Mouse (Mus musculus): ENCODE results near the gene Orm2. TPM values are rescaled to one million over a fixed set of nuclear protein-coding genes. Genes with fewer than 3 reads are reported as not detected.

The Orm2 gene
- total and polyA plus RNA-seq, 3 experiments, result not detected

- TF ChIP-seq HCFC1 (IDR thresholded peaks at IDR 0.05; ENCODE audit: low read depth, low read length) (no peak), MAX (IDR thresholded peaks at IDR 0.05; ENCODE audit: low read length) (0 out of 2 replicates have a peak, but pooled peaks have one; percentile 37), POLR2AphosphoS2 (IDR thresholded peaks at IDR 0.05; ENCODE audit: low read depth, low read length) (no peak), CHD1 (IDR thresholded peaks at IDR 0.05; ENCODE audit: low read depth, low read length) (no peak), NELFE (IDR thresholded peaks at IDR 0.05; ENCODE audit: low read depth, low read length) (peak; percentile 54; the same call in 1 of the 2 replicates), MAFK (IDR thresholded peaks at IDR 0.05; ENCODE audit: insufficient replicate concordance, low read length) (no peak), KAT2A (IDR thresholded peaks at IDR 0.05; ENCODE audit: insufficient replicate concordance, low read length) (no peak), ZMIZ1 (IDR thresholded peaks at IDR 0.05; ENCODE audit: low read depth, low read length) (no peak), BHLHE40 (IDR thresholded peaks at IDR 0.05; ENCODE audit: low read depth, low read length) (no peak), EP300 (IDR thresholded peaks at IDR 0.05; ENCODE audit: low read length) (no peak), IRF4 (IDR thresholded peaks at IDR 0.05; ENCODE audit: low read depth, low read length) (peak; percentile 37; the same call in 1 of the 2 replicates), JUN (IDR thresholded peaks at IDR 0.05; ENCODE audit: insufficient read depth, low read depth, low read length) (no peak), E2F4 (IDR thresholded peaks at IDR 0.05; ENCODE audit: insufficient replicate concordance, low read depth, low read length) (no peak), SMC3 (IDR thresholded peaks at IDR 0.05; ENCODE audit: low read depth, low read length) (peak; percentile 91), UBTF (IDR thresholded peaks at IDR 0.05; ENCODE audit: low read depth, low read length) (no peak), USF1 (IDR thresholded peaks at IDR 0.05; ENCODE audit: low read depth, low read length) (no peak)
These were observed 6.3 kb downstream of the Orm2 start (continued) for GRCm38 (mm10) chr4:63368577-63368976.

GRCm38 (mm10) chr4:63370897-63371296 lies 8.6 kb downstream of the Orm2 start:
- Histone ChIP-seq H3K79me2 (replicated peaks; ENCODE audit: control insufficient read depth, extremely low read depth, insufficient read depth, poor library complexity, severe bottlenecking) (no peaks in the 10 kb centered on the region), H3K27me3 (replicated peaks) (no peaks in the 10 kb centered on the region), H3K9me3 (replicated peaks; ENCODE audit: low read length) (peaks cover 1% of the 10 kb centered on the region), H3K4me1 (ENCODE audit: control insufficient read depth in 1 of 2, insufficient read depth in 2 of 2) (peaks cover 7 to 32% of the 10 kb centered on the region in 2 experiments), H3K36me3 (replicated peaks in 1 of 2; ENCODE audit: control insufficient read depth in 1 of 2, insufficient read depth in 1 of 2, low read length in 1 of 2) (peaks cover 93 to 96% of the 10 kb centered on the region in 2 experiments), H3K4me3 (replicated peaks in 1 of 3; ENCODE audit: low read depth in 2 of 3, low read length in 2 of 3, poor library complexity in 1 of 3) (no peak overlapping the region), H3K9ac (ENCODE audit: insufficient read depth, low read depth) (no peak overlapping the region), H3K27ac (ENCODE audit: insufficient read depth, low read depth) (no peak overlapping the region), H3K4me2 (ENCODE audit: insufficient read depth, low read depth, poor library complexity, severe bottlenecking) (no peak overlapping the region)
- DNase-seq (ENCODE audit: extremely low read depth), result no peak
- dilution Hi-C loops (cut with MboI; ENCODE audit: extremely low pct_ligation_motif_present, extremely low pct_unique_long_range_greater_than_20kb, low sequenced_read_pairs), result no loop called here
- TF ChIP-seq ZNF384 (IDR thresholded peaks at IDR 0.05; ENCODE audit: low read depth, low read length) (no peak), ETS1 (conservative IDR thresholded peaks at IDR 0.05; ENCODE audit: low read depth, low read length) (no peak), NRF1 (IDR thresholded peaks at IDR 0.05; ENCODE audit: low read depth, low read length) (no peak), ELF1 (IDR thresholded peaks at IDR 0.05; ENCODE audit: low read depth, low read length) (no peak), MEF2A (IDR thresholded peaks at IDR 0.05; ENCODE audit: borderline replicate concordance, low read depth, low read length) (no peak), ZKSCAN1 (IDR thresholded peaks at IDR 0.05; ENCODE audit: borderline replicate concordance, low read depth, low read length) (no peak), MAX (IDR thresholded peaks at IDR 0.05; ENCODE audit: low read length) (no peak), E2F4 (IDR thresholded peaks at IDR 0.05; ENCODE audit: insufficient replicate concordance, low read depth, low read length) (no peak), CTCF (conservative IDR thresholded peaks at IDR 0.05 in 1 of 2, IDR thresholded peaks at IDR 0.05 in 1 of 2; ENCODE audit: low read depth in 2 of 2, low read length in 2 of 2) (no peak), MYC (IDR thresholded peaks at IDR 0.05; ENCODE audit: low read depth, low read length) (no peak), BHLHE40 (IDR thresholded peaks at IDR 0.05; ENCODE audit: low read depth, low read length) (no peak), IRF4 (IDR thresholded peaks at IDR 0.05; ENCODE audit: low read depth, low read length) (no peak), RCOR1 (conservative IDR thresholded peaks at IDR 0.05; ENCODE audit: low read depth, low read length) (no peak), USF1 (IDR thresholded peaks at IDR 0.05; ENCODE audit: low read depth, low read length) (no peak), CHD2 (IDR thresholded peaks at IDR 0.05; ENCODE audit: low read length) (no peak), EP300 (IDR thresholded peaks at IDR 0.05; ENCODE audit: low read length) (no peak)
- in situ Hi-C loops (cut with MboI; ENCODE audit: low pct_ligation_motif_present, low pct_unique_long_range_greater_than_20kb, low sequenced_read_pairs), result loop anchor here (5.0 kb wide), 1 partner anchor 36 kb away; no protein-coding TSS in a partner anchor

Data from CH12.LX (cell line).